Mouse (Mus musculus) kidney, postnatal 4 days (tissue): ENCODE measurements around the gene Pogk.

Experiments used
- DNase-seq, 2 experiments: peaks; one replicate each; pipeline ENCODE4 v3.0.0; 2021; ENCODE audit warnings: mixed read lengths in 2 of 2

Gene Pogk

DNA sequence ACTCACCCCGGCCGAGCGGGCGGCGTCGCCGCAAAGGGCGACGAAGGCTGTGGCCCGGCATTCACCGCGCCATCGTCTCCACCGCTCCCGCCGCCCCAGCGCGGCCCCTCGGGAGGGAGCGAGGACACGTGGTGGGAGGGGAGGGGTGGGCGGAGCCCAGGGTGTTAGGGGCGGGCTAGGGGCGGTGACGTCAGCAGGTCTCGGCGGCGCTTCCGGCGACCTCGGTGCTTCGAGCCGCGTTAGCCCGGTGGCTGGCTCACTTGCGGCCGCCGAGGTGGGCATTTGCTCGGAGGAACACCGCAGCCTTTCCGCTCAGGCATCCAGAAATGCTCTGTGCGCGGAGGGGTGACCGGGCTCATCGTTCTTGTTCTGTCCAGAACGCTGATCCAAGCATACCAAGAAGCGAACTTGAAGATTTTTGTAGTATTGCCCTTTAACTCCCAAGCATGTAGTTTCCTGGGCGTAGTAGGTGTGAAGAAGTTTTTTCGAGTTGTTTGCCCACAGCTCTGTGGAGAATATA lies at the start of gene Pogk:
Pogk (minus strand) TSS at position 163 of the 520 bp plus-strand sequence.
- peak; percentile 84 to 90 for DNase-seq

DNA sequence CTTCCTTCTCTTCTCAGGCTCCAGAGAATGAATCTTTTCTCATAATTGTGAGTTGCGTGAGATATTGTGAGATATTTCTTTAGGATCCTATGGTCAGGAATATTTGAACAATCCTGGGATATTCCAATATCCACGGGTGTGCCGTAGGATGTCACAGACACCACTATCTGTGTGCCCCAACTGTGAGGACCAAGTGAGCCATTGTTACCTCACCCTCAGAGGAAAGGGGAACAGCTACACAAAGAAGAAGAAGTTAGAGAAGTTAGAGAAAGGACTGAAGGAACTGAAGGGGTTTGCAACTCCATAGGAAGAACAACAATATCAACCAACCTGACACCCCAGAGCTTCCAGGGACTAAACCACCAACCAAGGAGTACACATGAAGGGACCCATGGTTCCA lies 32.3 kb upstream of the Pogk start:
- DNase-seq = no peak

DNA sequence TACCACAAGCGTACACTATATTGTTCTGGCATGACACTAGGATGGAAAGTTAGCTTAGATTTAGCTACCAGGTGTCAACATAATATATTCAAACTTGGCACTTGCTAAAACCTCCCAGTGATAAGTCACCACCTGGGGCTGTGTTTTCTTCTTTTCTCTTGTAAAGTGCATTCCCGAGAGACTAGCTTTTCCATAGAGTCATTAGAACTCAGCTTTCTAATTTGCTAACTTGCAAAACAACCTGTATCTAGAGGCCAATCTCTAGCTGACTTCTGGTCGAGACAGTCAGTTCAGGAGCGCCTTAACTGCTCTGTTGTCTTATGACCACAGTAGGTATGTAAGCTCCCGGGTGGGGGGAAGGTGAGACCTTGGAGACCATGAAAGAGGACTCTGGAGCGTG lies 29.8 kb upstream of the Pogk start:
- DNase-seq = no peak

DNA sequence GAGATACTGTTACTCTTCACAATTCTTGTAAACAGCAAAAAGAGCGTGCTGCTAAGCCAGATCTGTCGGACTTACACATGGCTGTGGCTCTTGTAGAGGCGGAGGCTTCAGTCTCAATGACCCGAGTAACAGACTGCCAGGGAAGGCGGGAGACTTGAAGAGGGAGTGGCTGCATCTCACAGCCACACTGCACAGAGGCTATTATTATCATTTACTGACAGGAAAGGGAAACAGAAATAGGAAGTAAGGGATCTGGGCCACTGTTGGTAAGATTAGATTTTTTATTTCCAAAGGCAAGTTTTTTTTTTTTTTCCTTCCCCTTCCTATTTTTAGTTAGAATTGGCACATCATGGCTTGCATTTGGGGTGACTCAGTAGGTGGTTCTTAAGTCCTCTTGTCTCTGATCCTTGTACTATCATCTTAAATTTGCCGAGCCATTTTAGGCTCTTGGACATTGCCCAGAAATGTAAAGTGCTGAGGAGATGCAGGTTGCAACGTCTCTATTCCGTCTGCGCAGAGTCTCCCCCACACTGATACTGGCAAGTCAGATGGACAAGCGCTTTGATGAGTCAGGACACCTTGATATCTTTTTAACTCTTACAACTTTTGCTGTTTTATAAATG lies 20.3 kb upstream of the Pogk start:
- DNase-seq = peak; percentile 11 to 38

DNA sequence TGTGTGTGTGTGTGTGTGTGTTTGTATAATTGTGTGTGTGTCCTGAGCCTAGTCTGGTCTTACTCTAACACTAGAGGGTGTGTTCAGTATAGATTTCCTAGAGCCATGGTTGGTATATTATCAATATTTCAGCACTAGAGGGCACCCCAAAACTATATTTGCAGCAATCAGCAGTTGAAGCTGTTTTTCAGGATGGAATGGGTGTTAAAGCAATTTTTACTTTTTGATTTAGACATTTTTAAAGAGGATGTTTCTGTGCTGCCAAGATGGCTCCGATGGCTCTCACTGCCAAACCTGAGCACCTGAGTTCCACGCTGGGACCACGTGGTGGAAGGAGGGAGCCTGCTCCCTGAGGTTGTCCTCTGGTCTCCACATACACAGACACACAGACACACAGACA lies 19.4 kb upstream of the Pogk start:
- no peak for DNase-seq

DNA sequence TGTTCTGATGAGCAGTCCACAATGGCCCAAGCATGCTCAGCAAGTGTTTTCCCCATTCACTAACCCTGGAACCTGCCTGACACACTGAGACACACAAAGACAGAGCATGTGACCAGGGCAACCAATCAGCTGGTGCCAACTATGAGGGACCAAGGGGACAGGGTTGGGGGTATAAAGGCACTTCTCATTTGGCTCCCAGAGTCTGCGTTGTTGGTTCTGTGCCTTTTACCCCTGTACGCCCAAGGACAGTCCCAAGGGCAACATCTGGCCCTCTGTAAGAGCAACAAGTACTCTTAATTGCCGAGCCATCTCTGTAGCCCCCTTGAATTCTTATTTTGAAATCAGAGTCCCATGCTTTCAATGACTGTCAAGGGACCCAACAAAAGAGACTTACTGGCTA lies 2.6 kb upstream of the Pogk start:
- no peak for DNase-seq

DNA sequence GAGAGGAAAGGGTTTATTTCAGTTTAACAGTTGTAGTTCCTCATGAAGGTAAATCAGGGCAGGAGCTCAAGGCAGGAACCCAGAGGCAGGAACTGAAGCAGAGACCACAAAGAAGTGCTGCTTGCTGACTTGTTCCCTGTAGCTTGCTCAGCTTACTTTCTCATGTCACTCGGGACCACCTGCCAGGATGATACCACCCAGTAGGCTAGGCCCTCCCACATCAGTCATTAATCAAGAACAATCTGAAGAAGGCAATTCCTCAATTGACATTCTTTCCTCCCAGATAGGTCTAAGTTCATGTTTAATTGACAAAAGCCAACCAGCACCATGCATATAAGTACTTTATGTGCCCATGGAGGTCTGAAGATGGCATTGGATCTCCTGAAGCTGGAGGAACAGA lies 1.9 kb upstream of the Pogk start:
- DNase-seq = no peak

DNA sequence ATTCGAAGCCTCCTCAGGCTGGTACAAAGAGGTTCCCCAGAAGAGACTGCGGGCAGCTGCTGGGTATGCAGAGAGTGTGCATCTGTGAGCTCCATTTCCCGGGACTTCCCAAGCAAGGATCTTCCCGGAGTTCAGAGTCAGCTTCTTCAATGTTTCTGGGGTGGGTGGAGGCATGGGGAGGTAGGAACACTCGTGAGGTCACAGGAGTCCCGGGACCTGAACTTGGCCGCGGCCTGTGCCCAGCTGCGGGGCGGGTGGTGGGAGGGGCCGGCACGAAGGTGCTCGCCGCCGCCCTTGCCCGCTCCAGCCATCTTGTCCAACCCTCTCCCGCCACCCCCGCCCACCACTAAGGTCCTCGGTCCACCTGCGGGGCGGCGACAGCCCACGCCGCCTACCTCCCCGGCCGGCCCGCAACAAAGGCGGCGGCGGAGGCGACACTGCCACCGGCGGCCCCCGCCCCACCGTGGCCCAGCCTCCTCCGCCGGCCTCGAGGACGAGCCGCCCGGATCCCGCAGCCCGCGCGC lies 424 bp downstream of the Pogk start:
- DNase-seq = peak; percentile 62 to 77

DNA sequence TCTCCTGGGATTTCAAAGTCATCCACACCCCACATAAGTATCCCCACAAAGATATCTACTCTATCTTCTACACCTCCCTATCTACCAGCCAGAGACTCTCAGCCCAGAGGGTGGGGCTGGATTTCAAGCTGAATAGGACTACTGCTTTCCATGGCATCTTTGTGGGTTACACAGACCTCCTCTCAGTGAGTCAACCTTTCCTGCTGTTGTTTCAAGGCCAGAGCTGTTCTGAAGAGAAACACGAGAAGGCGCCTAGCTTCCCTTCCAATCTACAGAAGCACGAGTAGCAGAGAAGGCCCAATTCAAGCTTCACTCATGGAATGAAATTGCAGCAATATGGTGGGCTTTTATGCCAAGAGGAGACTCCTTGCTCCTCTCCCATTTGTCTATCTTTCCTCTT lies 5.8 kb downstream of the Pogk start:
- no peak for DNase-seq

DNA sequence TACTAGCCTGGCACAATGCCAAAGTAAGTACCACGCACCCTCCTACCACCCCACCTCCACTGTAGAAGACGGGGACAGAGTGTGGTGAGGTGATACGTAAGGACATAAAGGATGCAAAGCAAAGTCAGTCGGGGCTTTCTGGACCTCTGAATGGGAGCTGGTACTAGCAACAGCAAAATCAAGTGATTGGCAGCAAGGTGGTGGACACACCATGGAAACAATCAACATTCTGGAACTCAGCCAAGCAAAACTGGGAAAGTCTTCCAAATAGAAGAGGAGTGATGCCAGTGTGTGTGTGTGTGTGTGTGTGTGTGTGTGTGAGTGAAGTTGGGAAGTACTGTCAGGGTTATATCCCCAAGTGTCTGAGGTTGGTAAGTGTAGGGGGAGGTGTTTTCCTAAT lies 7.7 kb downstream of the Pogk start:
- DNase-seq = no peak

DNA sequence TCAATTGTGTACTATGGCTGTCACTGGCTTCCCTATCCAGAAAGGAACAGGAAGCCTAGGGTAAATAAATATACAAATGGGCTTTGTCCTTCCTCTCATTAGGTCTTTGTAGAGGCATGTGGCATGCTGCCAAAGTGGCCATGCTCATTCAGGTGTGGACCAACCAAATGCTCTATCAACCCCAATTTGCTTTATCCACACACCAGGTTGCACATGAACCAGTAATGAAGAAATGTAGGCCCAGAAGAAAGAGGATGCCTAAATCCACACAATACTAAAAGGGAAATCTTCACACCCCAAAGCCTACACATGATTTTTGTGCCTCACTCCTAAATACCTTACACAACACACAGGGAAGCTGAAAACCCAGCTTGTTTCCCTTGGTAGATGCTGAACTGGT lies 8.2 kb downstream of the Pogk start:
- peak; percentile 57 to 71 for DNase-seq

DNA sequence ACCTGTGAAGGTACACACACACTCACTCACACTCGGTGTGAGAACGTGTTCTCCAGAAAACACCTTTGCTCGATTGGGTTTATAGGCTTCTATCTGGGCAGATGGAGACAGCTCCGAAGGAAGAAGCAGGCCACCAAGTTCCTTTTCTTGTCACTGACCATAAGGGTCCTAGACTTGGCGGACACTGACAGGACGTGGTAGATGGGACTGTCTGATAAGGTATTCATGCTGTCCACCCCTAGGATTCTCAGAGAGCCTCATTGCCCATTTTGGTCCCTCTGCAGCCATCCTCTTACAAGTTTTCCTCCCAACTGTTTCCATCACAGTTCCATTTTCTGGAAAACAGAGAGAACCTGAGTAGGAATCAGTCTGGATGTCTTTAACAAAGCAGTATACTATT lies 13.3 kb downstream of the Pogk start:
- DNase-seq = no peak

DNA sequence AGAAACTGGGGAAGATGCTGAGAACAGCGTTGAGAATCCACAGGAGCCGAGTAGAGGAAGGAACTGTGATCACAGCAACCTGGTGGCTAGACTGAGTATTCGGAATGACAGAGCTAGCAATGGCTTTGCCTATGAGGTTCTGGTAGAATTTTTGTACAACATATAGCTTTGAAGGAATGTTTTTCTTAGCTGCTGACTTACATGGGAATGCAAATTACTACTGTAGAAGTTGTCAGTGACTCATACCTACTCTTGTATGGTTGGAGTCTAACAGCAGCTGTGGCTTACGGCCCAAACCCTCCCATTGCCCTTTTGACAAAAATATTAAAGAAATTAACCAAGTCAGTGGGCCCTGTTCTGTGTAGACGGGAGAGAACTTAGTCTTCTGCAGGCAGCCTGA lies 14.0 kb downstream of the Pogk start:
- no peak for DNase-seq

DNA sequence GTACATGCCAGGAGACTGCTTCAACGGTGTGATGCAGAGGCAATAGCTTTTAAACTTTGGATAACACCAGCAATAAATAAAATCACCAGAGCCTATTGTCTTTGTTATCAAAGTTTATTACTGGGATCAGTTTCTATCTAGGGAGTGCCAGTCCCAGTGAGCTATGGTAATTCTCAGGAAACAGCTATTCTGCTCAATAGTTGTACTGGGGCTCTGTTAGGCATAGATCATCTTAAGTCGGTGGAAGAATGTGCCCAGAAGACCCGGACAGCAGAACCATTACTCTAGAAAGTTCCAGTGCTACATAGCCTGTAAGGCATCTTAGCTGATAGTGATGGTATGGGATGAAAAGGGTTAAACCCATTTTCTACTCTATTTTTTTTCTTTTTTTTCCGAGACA lies 14.9 kb downstream of the Pogk start:
- no peak for DNase-seq

DNA sequence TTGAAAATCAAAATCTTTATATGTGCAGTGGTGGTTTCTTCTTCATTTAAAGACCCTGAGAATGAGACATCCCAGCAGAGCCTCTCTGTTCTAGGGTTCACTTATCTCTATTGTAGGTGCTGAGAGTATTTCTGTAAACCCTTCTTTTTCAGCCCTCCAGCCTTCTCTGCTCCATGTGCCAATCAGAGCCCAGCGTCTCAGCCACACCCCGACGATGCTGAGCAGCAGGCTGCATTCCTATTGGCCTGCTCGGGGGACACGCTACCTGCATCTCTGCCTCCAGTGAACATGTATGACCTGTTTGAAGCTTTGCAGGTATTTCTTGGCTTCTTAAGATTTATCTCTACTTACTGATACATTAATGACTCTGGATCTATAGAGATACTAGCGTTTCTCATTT lies 18.0 kb downstream of the Pogk start:
- no peak for DNase-seq

DNA sequence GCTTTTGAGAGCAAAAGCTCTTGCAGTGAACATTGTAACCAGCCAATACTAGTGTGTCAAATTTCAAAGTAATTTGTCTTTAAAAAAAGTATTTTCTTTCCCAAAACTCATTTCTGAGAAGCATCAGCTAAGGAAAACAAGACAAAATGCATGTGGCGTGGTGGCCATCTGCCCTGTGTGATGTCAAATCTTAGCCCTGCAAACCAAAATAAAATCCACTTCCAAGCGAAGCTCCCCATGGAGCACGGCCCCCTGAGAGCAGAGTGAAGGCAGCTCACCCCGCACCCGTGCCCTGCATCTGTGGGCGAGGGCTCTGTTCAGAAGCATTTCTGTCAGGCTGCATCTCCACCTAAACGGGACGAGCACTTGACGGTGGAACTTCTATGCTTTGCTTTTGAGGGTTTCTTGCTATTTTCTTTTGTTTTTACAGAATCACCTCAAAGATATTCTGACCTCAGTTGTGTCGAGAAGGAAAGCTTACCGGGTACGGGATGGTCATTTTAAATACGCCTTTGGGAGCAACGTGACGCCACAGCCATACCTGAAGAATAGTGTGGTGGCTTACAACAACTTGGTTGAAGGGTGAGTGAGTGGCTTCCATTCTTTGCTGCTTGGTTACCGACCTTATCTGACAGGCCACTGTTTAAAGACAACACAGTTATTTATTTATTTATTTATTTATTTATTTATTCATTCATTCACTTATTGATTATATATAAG lies 20.1 kb downstream of the Pogk start:
- no peak for DNase-seq

DNA sequence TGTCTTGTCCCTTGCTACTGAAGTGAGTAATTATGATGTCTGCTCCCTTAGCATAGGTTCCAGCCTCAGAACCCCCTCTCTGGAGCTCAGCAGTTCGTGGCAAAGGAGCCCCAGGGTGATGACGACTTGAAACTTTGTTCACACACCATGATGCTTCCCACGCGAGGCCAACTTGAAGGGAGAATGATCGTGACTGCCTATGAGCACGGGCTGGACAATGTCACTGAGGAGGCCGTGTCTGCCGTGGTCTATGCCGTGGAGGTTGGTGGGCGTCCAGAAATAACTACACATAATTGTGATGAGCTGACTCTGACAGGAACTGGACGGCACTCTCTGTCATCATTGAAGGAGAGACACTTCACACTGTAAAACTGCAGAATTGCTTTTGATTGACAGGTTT lies 21.2 kb downstream of the Pogk start:
- no peak for DNase-seq

DNA sequence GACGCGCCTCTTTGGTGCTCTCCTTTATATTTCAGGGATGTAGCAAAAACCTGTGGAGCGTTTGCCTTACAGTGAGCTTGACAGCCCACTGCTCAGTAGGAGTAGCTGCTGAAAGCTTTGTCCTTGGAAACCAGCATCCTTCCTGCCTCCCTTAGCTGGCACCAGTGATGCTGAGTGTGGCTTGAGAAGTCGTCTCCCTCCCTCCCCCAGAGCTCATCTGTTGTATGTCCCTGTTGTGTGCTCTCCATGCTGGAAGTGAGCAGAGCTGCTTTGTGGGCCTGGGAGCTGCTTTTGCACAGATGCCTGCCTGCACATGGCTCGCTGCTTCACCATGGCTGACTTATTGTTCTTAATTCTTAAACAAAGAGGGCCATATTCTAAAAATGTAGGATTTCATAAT lies 24.2 kb downstream of the Pogk start:
- DNase-seq = no peak

DNA sequence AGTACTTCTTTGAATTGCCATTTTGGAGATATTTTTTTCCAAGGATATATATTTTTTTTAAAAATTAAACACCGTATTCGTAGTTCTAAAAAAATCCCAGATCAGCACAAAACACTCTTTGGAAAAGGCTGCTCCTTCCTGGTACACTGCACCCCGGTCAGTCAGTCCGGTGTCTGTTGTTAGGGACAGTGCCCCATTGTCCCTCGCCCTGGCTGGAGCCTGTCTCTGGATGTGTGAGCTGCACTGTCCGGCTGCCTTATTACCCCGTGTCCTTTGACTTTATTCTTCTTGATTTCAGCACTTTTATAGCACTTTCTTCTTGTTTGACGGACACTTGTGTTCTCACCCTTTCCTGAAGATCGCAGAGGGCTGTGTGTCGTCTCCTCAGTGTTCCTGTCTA lies 25.0 kb downstream of the Pogk start:
- DNase-seq = no peak

DNA sequence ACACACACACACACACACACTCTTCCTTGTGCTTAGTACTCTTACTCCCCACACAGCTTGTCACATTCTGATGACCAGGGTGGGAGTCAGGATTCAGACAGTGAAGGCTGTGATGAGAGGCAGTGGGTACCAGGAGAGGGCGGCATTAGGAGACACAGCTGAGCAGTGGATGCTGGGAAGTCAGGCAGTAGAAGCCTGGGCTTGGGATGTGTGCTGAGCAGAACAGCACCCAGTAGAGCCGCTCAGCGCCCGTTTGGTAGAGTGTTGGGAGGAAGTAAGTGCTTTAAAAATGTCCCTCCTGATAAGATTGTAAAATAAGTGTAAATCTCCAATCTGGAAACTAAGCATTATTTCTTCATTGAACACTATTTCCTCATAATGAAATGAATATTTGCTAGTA lies 27.0 kb downstream of the Pogk start:
- no peak for DNase-seq

DNA sequence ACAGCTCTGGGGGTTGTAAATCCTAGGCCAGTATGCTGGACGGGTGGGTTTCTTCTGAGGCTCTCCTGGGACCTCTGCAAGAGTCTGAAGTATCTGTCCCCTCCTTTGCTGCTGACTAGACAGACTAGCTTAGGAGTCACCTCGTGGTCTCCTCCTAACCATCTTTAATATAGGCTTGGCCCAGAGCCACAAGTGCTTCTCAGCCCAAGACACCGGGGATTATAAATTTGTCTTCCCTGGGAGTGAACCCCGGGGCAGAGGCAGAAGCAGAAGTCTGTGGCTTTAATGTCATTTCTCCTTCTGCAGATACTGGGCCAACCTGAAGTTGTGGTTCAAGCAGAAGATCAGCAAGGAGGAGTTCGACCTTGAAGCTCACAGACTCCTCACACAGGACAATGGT lies 27.8 kb downstream of the Pogk start:
- DNase-seq = no peak

DNA sequence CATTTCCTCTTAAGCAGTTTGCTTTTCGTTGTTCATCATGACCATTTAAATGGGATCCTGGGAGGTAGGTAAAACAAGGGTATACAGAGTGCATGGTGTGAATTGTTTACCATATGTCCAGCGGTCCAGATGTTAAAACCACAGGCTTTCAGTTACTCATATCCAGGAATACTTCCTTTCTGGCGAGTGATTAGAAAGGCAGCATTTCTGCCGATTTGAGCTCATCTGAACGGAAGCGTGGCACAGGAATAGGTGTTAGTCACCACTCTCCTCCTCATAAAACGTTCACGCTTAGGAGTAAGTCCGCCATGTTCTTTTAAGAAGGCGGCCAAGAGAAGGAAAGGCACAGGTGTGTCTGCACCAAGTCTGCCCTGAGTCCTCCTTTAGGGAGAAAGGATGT lies 28.3 kb downstream of the Pogk start:
- no peak for DNase-seq

DNA sequence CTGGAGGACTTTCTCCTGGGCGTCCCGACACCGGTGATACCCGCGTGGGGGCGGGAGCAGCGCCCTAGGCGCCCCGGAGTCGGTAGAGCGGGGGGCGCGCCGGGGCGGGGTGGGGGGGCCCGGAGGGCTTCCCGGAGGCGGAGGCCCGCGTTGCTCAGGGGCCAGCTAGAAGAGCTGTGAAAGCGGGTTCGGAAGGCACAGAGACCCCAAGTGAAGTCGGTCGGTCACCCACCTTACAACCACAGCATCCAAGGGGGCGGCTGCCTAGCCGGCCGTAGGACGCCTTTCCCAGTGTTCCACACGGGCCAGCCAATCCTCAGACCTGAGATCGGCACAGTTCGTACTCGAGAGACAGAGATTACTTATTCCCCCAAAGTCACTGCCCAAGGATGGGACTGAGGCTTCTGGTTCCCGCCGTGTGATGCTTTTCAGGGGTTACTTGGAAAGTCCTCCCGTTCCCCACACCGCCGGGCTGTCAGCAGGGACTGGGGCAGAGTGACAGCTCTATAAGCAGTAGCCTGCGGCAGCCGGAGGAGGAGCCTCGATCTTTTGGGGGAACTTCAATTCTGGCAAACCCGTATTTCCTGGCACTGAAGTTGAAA lies 29.9 kb downstream of the Pogk start:
- DNase-seq = peak; percentile 67 to 77

DNA sequence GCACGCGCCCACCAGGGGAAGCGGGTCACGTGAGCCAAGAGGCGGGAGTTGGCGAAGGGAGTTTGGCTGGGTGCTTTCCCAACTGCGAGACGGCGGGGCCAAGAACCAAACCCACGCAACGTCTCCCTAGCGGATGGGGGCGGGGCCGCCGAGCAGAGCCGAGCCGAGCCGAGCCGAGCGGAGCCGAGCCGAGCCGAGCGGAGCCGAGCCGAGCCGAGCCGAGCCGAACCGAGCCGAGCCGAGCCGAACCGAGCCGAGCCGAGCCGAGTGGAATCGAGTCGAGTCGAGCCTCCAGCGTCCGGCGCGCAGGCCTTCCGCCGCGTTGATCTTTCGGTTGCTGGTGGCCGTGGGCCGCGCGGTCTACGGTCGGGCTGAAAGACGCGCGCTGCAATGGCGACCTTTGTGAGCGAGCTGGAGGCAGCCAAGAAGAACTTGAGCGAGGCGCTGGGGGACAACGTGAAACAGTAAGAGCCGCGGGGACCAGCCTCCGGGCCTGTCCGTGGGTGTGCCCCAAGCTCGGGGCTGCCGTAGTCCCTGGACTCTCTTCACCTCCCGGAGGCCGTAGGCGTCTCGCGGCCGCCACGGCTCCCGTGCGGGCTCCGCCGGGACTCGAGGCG lies 30.5 kb downstream of the Pogk start, which contains the start of gene Tada1:
Tada1 (plus strand) TSS at position 85 of the 617 bp plus-strand sequence.
- peak; percentile 93 to 96 for DNase-seq
